Mouse (Mus musculus): Measurements from ENCODE around the gene Bloc1s3. TPM values are rescaled to one million over a fixed set of nuclear protein-coding genes. Genes with fewer than 3 reads are reported as not detected.

Gene Bloc1s3
- polyA plus RNA-seq (2016; fragmentation: Nextera tagmentation; extraction: Ambion mirVana) = 2.3 and 2.4 TPM in 2 replicates

DNA sequence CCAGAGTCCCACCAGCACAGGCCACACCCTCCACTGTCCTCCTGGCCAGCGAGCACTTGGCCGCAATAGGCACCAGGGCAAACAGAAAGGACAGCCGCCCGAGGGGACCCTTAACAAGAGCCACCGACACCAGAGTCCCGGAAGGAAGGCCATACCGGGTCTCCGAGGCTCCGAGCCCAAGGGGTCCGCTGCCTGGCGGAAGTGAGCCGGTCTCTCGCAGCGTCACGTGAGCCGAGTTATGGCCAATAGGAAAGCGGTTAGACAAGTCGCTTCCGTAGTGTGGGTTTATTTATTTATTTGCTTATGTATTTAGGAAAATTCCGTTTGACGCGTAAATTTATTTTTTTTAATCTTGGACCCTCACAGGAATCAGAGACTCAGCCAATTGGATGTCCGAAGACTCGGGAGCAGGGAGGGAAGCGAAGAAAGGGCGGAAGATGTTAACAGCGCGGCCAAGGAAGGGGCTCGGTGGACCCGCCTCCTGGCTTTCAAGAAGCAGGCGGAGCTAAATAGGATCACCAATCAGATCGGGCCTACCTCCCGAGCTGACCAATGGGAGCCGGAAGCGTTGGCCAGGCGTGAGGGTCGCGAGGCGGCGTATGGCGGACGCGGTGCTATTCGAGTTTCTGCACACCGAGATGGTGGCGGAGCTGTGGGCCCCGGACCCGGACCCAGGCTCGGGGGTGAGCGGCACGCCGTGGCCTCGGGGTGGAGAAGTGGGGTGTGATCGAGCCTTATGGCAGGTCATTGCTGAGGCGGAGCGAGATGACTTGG, at the start of gene Bloc1s3, which contains the start of gene Trappc6a:
Bloc1s3 (minus strand) TSS at position 218 of the 774 bp plus-strand sequence.
Trappc6a (plus strand) TSS at position 246 of the 774 bp plus-strand sequence.
- Histone ChIP-seq H3K4me1 (peaks cover 24% of the 10 kb centered on the region), H3K27ac (peak within 1 kb of the TSS; percentile 92), H3K27me3 (ENCODE audit: low read depth, poor library complexity, severe bottlenecking) (no peaks in the 10 kb centered on the region), H3K9me3 (replicated peaks) (no peaks in the 10 kb centered on the region), H3K4me3 (peak within 1 kb of the TSS; percentile 76), H3K36me3 (peaks cover 8% of the 10 kb centered on the region; the same call in 1 of the 2 replicates)
- DNase-seq (ENCODE audit: low spot score) = peak; percentile 91
- WGBS = under 1% methylated on average over 56 of the region's 56 CpGs

DNA sequence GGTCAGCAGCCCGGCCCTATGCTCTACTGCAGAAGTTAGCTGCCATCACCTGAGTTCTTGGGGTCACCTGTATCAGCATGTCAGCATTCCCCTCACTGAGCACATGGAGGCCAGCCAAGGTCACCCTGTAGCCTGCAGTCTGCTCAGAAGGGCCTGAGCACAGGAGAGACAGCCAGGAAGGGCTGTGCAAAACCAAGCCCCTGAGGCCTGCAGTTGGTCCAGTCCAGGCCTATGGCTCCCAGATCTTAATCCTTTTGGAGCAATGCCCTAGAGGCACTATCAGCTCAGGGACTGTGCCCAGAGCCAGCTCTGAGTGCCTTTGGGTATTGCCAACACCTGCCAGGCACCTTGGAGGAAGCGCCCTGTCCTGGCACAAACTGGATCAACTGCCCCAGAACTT, 48.9 kb upstream of the Bloc1s3 start:
- Histone ChIP-seq H3K4me3 (no peak overlapping the region), H3K36me3 (peaks cover 66% of the 10 kb centered on the region), H3K27me3 (ENCODE audit: low read depth, poor library complexity, severe bottlenecking) (no peaks in the 10 kb centered on the region), H3K9me3 (replicated peaks) (no peaks in the 10 kb centered on the region), H3K4me1 (peaks cover 28% of the 10 kb centered on the region), H3K27ac (no peak overlapping the region)
- 94% methylated on average over 2 of the region's 2 CpGs for WGBS
- DNase-seq (ENCODE audit: low spot score) = no peak

DNA sequence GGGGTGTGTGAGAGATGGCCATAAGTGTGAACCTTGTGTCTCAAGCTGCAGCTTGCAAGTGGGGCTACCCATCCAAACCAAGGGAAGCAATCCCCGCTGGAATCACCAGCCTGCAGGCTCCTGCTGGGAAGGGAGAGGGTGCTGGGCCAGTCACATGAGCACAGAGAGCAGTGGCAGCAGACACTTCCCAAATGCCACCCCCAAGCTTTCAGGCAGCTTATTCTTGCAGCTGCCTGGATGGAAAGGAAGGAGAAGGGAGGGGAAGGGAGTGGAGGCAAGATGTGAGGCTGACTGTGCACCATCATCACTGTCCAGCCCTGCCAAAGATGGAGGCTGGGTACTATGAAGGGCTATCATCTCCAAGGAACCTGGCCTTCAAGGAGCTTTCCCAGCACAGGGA, 46.0 kb upstream of the Bloc1s3 start:
- H3K9me3 ChIP-seq (replicated peaks) = no peaks in the 10 kb centered on the region
- no peaks in the 10 kb centered on the region for H3K27me3 ChIP-seq (ENCODE audit: low read depth, poor library complexity, severe bottlenecking)
- 81% methylated on average over 1 of the region's 1 CpGs for WGBS
- no peak for DNase-seq (ENCODE audit: low spot score)
- H3K36me3 ChIP-seq = peaks cover 78% of the 10 kb centered on the region
- no peak overlapping the region for H3K4me3 ChIP-seq
- H3K4me1 ChIP-seq = peaks cover 11% of the 10 kb centered on the region
- H3K27ac ChIP-seq = no peak overlapping the region

DNA sequence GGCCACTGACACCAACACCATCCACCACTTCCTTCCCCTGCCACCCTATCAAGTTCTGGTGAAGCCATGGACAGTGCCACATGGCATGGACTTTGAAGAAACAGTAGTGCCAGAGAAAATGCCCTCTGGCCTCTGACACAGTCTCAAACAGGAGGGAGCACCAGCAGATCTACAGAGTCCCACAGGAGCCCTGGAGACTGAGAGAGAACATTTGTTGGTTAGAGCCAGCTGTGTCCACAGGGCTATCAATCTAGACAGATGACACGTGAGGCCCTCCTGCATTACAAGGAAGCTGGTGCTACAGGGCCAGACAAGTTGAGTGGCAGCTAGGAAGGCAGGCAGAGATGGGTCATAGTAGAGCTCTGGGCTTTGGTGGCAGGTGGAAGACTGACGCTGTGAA, 44.3 kb upstream of the Bloc1s3 start:
- Histone ChIP-seq H3K4me3 (no peak overlapping the region), H3K36me3 (peaks cover 64% of the 10 kb centered on the region), H3K9me3 (replicated peaks) (no peaks in the 10 kb centered on the region), H3K27me3 (ENCODE audit: low read depth, poor library complexity, severe bottlenecking) (no peaks in the 10 kb centered on the region), H3K27ac (no peak overlapping the region), H3K4me1 (peaks cover 3% of the 10 kb centered on the region; the same call in 1 of the 2 replicates)
- no peak for DNase-seq (ENCODE audit: low spot score)
- 76% methylated on average over 2 of the region's 2 CpGs for WGBS

DNA sequence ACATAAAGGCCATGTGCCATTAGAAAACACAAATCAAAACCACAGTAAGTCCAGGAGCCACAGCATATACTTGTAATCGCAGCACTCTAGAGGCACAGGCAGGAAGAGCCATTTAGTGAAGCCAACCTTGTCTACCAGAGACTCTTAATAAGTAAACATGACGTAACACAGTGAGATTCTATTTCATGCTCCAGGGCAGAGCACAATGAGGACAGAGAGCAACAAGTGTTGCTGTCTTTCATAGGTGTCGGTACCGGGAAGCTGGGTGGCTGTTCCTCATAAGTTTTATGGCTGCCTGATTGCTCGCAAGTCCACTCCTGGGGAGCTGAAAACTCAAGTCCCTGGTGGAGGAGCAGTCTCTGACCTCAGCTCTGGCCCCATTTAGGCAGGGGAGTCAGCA, 43.5 kb upstream of the Bloc1s3 start:
- WGBS = 73% methylated on average over 5 of the region's 5 CpGs

DNA sequence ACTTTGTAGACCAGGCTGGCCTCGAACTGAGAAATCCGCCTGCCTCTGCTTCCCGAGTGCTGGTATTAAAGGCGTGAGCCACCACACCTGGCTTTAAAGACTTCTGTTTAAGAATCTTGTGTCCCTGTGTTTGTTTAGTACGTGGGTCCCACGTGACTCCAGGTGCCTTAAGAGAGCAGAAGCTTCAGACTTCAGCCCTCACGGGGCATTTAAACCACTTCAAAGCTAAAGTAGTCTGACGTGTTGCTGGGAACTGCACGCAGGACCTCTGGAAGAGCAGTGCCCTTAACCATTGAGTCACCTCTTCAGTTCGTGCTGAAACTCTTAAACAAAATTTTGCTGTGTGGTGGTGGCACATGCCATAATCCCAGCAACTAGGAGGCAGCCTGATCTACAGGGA, 41.2 kb upstream of the Bloc1s3 start:
- Histone ChIP-seq H3K4me3 (no peak overlapping the region), H3K27ac (no peak overlapping the region), H3K27me3 (ENCODE audit: low read depth, poor library complexity, severe bottlenecking) (no peaks in the 10 kb centered on the region), H3K4me1 (peaks cover 10% of the 10 kb centered on the region; the same call in 1 of the 2 replicates), H3K36me3 (peaks cover 38% of the 10 kb centered on the region), H3K9me3 (replicated peaks) (no peaks in the 10 kb centered on the region)
- 91% methylated on average over 10 of the region's 10 CpGs for WGBS
- DNase-seq (ENCODE audit: low spot score) = no peak

More for the DNA sequence above, 43.5 kb upstream of the Bloc1s3 start:
- peaks cover 56% of the 10 kb centered on the region for H3K36me3 ChIP-seq
- H3K9me3 ChIP-seq (replicated peaks) = no peaks in the 10 kb centered on the region
- no peak for DNase-seq (ENCODE audit: low spot score)
- H3K27ac ChIP-seq = no peak overlapping the region
- H3K27me3 ChIP-seq (ENCODE audit: low read depth, poor library complexity, severe bottlenecking) = no peaks in the 10 kb centered on the region
- no peak overlapping the region for H3K4me3 ChIP-seq
- peaks cover 5% of the 10 kb centered on the region; the same call in 1 of the 2 replicates for H3K4me1 ChIP-seq

DNA sequence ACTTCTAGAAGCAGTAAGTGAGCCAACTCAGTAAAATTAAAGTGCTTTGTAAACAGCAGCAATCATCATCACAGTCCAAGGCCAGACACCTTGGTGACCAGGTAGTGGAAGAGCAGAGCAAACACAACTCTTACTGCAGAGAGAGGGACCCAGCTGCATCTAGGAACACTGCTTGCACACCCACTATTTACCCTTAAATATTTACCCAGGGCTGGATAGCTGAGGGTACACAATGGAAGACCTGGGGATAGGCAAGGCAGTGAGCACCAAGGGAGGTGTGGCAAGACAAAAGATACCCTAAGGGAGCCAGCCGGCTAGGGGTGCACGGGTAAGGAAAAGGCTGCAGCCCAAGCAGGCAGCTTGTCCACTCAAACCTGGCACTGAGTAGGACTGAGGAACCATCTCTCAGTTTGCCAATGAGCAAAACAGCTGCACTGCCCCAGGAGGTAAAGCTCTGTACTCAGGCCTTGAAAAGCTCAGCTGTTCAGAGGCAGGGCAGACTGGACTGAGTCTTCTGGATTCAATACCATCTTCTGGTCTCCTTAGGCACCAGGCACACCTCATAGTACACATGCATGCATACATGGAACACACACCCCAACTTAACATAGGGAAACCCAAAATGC, 39.3 kb upstream of the Bloc1s3 start:
- 88% methylated on average over 2 of the region's 2 CpGs for WGBS
- Histone ChIP-seq H3K27me3 (ENCODE audit: low read depth, poor library complexity, severe bottlenecking) (no peaks in the 10 kb centered on the region), H3K4me3 (no peak overlapping the region), H3K4me1 (peaks cover 14% of the 10 kb centered on the region; the same call in 1 of the 2 replicates), H3K36me3 (peaks cover 19% of the 10 kb centered on the region), H3K9me3 (replicated peaks) (no peaks in the 10 kb centered on the region), H3K27ac (no peak overlapping the region)
- no peak for DNase-seq (ENCODE audit: low spot score)

DNA sequence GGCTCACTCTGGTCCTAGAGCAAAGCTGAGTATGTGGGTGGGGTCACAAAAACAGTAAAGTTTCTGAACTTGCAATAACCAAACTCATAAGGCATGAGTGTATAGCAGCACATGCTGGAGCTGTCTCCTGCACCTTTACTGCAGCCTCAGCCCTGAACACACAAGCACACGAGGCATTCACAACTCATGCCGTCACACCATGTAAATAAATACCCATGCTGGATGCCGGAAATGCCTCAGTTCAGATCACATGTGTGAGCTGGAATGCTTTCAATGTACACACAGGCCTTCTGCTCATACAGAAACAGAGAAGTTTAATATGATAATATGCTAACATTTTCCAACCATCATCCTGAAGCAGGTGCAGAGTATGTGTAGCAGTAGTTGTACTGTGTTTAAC, 37.8 kb upstream of the Bloc1s3 start:
- no peak for DNase-seq (ENCODE audit: low spot score)
- 89% methylated on average over 3 of the region's 3 CpGs for WGBS
- no peak overlapping the region for H3K27ac ChIP-seq
- H3K36me3 ChIP-seq = peaks cover 16% of the 10 kb centered on the region
- peaks cover 21% of the 10 kb centered on the region for H3K4me1 ChIP-seq
- H3K27me3 ChIP-seq (ENCODE audit: low read depth, poor library complexity, severe bottlenecking) = no peaks in the 10 kb centered on the region
- no peaks in the 10 kb centered on the region for H3K9me3 ChIP-seq (replicated peaks)
- no peak overlapping the region for H3K4me3 ChIP-seq

DNA sequence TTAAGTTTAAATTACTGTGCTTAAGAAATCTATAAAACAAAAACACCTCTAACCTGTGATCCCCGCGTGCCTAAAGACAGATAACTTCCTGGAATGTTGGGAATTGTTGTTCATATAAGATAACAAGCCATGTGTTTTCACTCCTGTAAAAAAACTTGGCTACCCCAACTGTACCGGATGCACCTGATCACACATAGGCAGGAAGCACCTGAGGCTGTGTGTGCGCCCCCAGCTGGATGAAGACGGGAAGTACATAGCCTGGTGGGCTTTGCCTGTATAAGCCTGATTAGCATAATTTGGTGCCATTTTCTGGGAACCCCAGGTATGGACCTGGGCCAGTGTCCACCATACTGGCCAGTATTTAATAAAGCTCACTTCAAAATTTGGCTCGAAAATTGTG, 35.4 kb upstream of the Bloc1s3 start:
- no peak for DNase-seq (ENCODE audit: low spot score)

DNA sequence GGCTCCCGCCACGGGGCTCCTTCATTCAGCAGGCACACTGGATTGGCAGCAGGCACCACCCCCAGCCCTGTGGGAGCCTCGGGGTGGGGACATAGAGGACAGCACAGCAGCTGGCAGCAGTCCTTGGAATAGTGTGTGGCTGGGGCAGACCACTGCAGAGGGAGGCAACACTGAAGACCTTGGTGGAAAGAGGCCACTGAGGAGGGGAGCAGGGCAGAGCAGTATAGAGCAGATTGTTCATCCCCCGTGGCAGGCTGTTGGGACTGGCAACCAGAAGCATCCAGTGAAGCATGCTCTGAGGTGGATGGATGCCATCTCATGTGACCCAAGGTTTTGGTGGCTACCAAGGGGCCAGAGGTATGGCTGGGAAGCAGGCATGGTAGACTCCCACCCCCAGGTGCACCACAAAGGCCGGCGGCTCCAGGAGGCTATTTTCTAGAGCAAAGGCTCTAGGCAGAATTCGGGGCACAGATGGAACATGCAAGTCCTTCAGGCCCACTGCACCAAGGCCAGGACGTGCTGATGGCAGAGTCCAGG, 34.1 kb upstream of the Bloc1s3 start:
- H3K4me1 ChIP-seq = peaks cover 29% of the 10 kb centered on the region
- H3K9me3 ChIP-seq (replicated peaks) = no peaks in the 10 kb centered on the region
- H3K27me3 ChIP-seq (ENCODE audit: low read depth, poor library complexity, severe bottlenecking) = no peaks in the 10 kb centered on the region
- DNase-seq (ENCODE audit: low spot score) = no peak
- WGBS = 82% methylated on average over 8 of the region's 8 CpGs
- H3K27ac ChIP-seq = no peak overlapping the region
- H3K36me3 ChIP-seq = peaks cover 9% of the 10 kb centered on the region
- H3K4me3 ChIP-seq = no peak overlapping the region

More for the DNA sequence above, 35.4 kb upstream of the Bloc1s3 start:
- Histone ChIP-seq H3K9me3 (replicated peaks) (no peaks in the 10 kb centered on the region), H3K27ac (no peak overlapping the region), H3K27me3 (ENCODE audit: low read depth, poor library complexity, severe bottlenecking) (no peaks in the 10 kb centered on the region), H3K4me1 (peaks cover 21% of the 10 kb centered on the region), H3K4me3 (no peak overlapping the region), H3K36me3 (peaks cover 9% of the 10 kb centered on the region)
- WGBS = 58% methylated on average over 6 of the region's 6 CpGs

DNA sequence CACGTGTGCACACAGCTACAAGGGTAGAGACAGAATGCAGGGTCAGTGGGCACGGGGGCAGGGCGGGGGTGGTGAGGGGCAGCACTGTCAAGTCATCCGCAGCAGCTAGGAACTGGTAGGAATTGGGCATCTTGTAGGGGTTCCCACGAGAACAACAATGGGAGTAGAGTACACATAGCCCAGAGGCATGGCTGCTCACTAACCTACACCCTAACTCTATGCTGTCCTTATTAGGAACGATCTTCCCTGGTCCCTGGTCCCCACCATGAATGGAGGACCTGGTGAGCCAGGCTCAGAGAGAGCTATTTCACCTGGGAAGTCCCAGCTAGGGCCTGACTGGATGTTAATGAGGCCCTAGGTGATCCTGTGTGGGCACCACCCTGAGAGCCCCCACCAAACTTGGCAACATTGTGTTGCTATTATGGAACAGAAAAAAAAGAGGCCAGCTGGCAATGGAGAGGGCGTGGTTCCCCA, 33.6 kb upstream of the Bloc1s3 start:
- H3K4me1 ChIP-seq = peaks cover 33% of the 10 kb centered on the region
- no peaks in the 10 kb centered on the region for H3K27me3 ChIP-seq (ENCODE audit: low read depth, poor library complexity, severe bottlenecking)
- H3K9me3 ChIP-seq (replicated peaks) = no peaks in the 10 kb centered on the region
- DNase-seq (ENCODE audit: low spot score) = no peak
- H3K4me3 ChIP-seq = no peak overlapping the region
- peaks cover 9% of the 10 kb centered on the region for H3K36me3 ChIP-seq
- H3K27ac ChIP-seq = no peak overlapping the region
- 90% methylated on average over 7 of the region's 7 CpGs for WGBS

DNA sequence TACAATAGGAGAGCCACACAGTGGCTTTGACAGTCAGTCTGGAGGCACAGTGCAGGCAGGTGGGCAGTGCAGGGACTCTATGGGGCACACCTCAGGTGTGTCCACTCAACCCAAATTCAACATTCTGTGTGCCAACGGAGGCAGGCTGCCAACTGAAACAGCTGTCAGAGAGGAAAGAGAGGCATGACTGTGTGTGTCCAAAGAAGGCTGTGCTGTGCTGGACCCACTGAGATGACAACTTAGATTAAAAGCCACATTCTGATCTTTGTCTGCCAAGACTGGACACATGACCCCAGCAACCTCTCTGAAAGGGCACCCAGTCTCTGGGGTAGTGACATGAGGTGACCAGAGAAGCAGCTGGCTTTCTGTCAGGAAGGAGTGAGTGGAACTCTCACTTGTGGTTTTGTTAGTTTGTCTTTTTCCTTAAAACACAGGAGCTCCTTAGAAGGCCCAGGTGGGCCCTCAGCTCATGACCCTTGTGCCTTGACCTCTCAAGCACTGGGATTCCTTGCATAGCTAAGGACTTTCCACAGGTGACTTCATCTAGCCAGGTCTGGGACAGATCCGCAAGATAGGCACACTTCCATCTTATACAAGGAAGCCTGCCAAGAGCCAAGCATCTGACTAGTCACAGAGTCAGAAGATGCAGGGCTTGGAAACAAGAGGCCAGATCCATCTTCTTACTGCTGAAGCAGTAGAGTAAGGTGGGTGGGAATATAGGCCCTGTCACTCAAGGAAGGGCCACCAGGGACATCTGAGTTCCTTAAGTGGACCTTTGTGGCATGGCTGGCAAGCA, 32.8 kb upstream of the Bloc1s3 start:
- 97% methylated on average over 2 of the region's 2 CpGs for WGBS
- DNase-seq (ENCODE audit: low spot score) = no peak
- Histone ChIP-seq H3K36me3 (peaks cover 11% of the 10 kb centered on the region), H3K4me3 (no peak overlapping the region), H3K27ac (no peak overlapping the region), H3K27me3 (ENCODE audit: low read depth, poor library complexity, severe bottlenecking) (no peaks in the 10 kb centered on the region), H3K9me3 (replicated peaks) (no peaks in the 10 kb centered on the region), H3K4me1 (peaks cover 37% of the 10 kb centered on the region)
